Mouse (Mus musculus): ENCODE data around the gene Actn2. TPM values are rescaled to one million over a fixed set of nuclear protein-coding genes. Genes with fewer than 3 reads are reported as not detected.

Gene Actn2
- total RNA-seq, 2 experiments from 2014 or later = 1,284 to 1,493 TPM

DNA sequence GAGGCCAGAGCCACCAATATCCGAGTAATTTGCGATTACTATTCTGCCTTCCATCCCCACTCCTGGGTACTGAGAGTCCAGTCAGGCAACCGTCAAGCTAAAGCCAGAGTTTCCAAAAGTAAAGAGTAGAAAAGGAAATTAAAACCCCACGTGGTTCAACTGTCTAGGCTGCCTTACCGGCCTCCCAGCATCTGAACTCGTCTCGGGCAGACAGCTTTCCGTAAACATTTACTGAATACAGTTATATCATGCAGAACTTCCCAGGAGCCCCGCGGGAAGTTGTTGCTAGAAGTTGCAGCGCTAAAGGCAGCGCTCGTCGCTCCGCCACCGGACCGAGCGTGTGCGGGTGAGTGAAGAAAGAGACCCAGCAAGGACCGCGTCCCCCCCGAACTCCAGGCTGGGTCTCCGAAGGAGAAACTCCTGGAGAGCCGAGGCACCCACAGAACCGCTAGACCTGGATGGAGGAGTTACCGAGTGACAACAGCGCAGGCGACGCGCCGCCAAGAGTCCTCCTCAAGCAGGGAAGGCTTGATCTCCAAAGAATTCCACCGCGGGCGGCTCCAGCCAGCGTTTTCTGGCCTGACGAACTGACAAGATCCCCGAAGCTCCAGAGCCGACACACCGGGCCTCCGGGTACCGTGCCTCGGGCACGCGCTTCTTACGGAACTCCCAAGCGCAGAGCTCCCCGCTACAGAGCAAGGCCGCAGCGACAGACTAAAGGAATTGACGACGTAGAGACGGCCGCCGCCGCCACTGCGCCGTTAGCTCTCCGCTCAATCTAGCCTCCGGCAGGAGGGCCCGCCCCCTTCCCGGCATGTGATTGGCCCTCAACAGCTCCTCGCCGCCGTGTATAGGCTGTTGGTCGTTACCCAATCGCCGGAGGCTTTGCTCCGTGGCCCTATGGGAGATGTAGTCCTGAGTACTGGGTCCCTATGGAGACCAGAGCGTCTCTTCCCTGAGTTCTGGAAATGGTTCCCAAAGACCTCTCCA lies 82.9 kb downstream of the Actn2 start, which contains the start of gene Mtr:
TSS of gene Mtr (minus strand) at position 723 of the 990 bp plus-strand sequence.
- DNase-seq (ENCODE audit: low spot score) = peak; percentile 96

DNA sequence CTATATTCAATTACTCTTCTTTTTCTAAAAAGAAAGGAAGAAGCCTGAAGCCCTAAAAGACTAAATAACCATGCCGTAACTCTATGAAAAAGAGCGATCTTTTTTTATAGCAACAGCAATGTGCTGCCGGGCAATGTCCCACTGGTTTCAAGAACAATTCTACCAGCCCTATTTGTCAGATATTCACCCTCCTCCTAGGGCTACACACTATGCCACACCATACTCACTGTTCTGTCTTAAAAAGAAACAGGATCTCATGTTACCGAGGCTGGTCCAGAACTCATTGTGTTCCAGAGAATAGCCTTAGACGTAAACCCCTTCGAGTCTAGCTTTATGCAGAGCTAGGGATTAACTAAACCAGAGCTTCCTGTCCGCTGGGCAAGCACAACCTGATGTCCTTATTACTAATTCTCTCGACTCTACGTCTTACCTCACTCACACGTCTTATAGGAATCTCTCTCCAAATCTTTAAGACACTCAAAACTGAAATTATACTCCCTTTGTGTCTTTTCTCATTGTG lies 83.6 kb downstream of the Actn2 start:
- DNase-seq (ENCODE audit: low spot score) = no peak

DNA sequence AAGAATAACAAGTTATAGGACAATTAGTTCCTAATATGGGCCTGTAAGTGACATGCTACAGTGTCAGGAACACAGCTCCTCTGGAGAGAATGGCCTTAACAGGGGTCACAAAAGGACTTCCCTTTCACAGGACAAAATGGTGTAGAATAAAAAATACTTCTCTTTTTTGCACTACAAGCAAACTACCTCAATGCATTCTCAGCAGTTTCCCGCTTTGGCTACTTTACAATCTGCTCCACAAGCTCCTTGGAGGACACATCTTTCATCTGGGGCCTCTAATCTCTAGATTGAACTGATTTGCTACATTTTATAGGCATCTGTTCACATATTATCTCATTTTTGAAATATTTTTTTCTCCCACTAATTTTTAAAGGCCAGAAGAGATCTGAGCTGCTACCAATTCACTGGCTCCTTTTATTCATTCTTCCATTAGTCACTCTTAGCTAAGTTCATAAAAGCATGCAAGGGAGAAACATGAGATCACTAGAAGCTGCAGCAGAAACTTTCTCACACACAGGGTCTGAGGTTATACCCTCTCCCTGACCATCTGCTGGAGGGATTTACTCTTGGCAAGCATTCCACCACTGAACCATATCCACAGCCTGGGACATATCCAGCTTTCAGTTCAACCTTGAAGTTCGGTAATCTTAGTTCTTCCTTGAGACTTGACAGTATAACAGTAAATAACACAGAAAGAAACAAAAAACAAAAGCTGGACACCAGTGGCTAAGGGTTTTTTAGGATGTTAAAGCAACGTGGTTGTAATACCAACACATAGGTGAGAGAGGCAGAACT lies 84.5 kb downstream of the Actn2 start:
- DNase-seq (ENCODE audit: low spot score) = no peak

DNA sequence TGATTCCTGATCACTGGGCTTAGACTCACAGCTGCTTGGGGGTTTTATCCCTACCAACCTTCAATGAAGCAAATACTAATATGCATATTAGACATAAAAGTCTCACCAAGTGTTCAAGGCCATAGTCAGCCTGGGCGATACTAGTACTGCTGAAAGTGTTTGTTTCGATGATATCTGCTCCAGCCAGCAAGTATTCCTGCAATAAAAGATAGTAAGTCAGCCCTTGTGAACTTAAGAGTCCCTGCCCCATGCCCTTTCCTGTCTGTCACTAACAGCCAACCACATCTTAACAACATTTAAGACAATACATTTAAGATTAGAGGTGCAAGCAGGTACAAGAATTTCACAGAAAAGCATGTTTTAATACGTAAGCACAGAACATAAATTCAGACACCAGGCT lies 90.1 kb downstream of the Actn2 start:
- DNase-seq (ENCODE audit: low spot score) = no peak

DNA sequence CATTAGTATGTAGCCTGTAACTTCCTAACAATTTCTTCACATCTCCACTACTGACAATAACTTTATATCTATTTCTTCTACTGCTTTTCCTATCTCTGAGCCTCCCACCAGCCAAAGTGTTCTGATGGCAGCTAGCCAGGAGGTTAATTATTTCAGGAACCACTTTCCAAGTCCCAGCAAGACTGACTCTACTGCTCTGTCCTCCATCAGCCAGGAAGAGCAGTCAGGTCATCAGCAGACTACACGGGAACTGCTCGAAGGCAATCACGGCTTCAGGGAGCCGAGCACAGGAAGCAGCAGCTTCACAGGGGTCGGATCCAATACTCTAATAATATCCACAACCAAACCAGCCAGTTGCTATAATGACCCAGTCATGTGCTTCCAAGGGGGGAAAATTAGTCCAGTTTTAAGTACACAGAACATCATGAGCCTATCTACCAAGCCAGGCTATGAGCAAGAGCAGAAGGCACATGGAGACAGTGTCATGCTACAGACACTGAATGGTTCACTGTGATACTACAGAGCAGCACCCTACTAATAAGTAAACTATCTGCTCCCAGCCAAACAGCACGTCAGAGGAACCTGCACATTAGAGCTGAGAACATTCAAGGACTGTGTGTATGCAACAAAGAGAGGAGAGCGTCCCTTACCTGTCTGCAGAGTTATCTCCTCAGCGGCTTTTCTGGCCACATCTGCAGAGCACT lies 91.2 kb downstream of the Actn2 start:
- peak; percentile 17 for DNase-seq (ENCODE audit: low spot score)

DNA sequence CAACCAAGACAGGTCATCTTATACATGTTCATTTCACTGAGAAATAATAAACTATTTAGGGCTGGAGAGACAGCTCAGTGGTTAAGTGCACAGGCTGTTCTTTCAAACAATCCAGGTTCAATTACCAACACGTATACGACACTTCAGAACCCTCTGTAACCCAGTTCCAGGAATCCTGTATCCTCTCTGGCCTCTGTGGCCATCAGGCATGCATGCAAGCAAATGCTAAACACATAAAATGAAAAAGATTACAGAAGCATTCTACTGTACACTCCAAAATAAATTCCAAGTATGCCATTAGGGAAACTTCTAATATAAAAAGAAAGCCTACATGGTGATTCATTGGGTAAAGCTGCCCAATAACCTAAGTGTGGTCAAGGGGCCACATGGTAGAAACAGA lies 94.6 kb downstream of the Actn2 start:
- DNase-seq (ENCODE audit: low spot score) = no peak

DNA sequence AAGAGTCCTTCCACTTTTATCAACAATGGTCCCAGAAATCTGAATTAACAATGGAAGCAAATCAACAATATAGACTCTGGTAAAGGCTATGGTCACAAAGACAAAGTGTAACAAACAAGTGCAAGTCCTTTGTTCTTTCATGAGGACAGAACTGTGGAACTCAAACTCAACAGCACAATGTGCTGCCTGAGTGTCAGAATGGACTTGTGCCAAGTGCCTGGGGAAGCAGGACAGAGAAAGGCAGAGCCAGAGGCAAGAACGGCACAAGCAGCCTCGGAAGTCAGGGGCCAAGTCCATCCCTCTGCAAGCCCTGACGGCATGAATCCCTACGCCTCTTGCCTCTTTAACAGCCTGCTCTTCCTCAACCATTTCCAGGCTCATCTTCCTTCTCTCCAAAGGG lies 96.6 kb downstream of the Actn2 start:
- DNase-seq (ENCODE audit: low spot score) = no peak

DNA sequence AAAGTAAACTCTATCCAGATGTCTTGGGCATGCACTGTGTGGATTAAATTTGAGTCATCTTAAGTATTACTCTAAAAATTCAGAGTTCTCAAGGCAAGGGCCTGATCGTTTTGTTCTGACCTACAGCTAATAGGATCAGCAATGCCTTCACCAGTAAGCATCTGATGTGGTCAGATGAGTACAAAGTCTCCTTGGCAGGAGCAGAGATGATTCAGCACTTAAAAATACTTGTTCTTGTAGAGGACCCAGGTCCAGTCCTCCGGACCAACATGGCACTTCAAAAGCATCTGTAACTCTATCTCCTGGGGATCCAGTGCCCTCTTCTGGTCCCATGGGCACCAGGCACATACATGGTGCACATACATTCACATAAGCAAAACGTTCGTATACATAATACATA lies 108.4 kb downstream of the Actn2 start:
- no peak for DNase-seq (ENCODE audit: low spot score)

DNA sequence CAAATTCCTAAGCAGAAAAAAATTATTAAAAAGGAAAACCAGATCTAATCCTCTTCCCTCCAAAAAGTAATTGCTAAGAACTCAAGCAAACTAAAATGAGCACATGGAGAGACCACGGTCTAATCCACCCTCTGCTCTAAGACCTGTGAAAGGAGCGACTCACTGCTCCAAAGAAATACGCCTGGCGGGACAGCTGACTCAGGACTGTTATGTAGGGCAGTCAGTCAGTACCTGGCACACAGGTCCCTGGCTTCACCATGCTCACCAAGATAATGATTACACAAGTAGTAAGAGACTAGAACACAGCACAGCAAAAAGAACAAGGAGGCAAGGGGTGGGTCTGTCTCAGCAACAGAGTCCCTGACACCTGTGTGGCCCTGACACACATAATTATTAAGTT lies 112.3 kb downstream of the Actn2 start:
- DNase-seq (ENCODE audit: low spot score) = peak; percentile 23

DNA sequence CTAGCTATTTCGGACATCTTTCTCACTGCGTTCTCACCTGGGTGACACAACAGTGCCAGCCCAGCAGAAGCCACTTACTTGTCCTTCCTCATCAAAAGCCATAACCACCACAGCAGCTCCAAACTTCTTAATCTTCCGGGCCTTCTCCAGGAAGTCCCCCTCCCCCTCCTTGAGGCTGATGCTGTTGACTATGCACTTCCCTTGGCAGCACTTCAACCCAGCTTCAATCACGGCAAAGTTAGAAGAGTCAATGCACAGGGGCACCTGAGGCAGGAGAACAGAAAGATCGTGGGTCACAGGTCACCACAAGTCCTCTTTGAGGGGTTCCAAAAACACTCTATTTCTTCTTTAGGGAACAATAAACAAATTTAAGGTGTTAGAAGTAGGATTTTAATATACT lies 113.0 kb downstream of the Actn2 start:
- peak; percentile 14 for DNase-seq (ENCODE audit: low spot score)

Other genes starting within 250 kb of the Actn2 start
- gene Ryr2, start 233.8 kb downstream of the Actn2 start, total RNA-seq (2021) = under 1 TPM; 0.16 to 0.45 TPM
- 10 to 100 TPM; 13.1 to 15.7 TPM for gene Mtr, start 82.6 kb downstream of the Actn2 start, total RNA-seq (2021)
- 10 to 100 TPM; 13.8 to 18.1 TPM for gene Heatr1, start 54.3 kb upstream of the Actn2 start, total RNA-seq (2021)
- gene Lgals8, start 124.2 kb upstream of the Actn2 start, total RNA-seq (2021) = 10 to 100 TPM; 26.0 to 27.1 TPM
- not detected for gene Edaradd, start 179.7 kb upstream of the Actn2 start, total RNA-seq (2021)
- gene Ero1lb, start 225.1 kb upstream of the Actn2 start, total RNA-seq (2021) = 1 to 10 TPM; 1.1 to 1.2 TPM